Mouse (Mus musculus) brain, adult 10 weeks (tissue): Measurements from ENCODE around the gene Mpz. TPM values are rescaled to one million over a fixed set of nuclear protein-coding genes. Genes with fewer than 3 reads are reported as not detected.

ENCODE experiments used
- polyA plus RNA-seq: library from polyadenylated mRNA; stranded (reverse); fragments of 350-450 nt; fragmentation: Illumina TruSeq; extraction: RNeasy Lipid Tissue Mini Kit (QIAGEN cat#74804); gene quantifications from one replicate; pipeline ENCODE4 v1.2.3, GENCODE M21; 2015; ENCODE audit warnings: low read depth, low replicate concordance

Gene Mpz
- not detected for polyA plus RNA-seq

GRCm38 (mm10) chr1:171149974-171150760 is at the start of gene Mpz, which contains the start of gene Sdhc:
Gene Mpz, plus strand, starts transcription at chr1:171150711.
Gene Sdhc, minus strand, starts transcription at chr1:171150603.

GRCm38 (mm10) chr1:171113873-171114299 is 36.6 kb upstream of the Mpz start, which contains the start of gene Cfap126:
Gene Cfap126, plus strand, starts transcription at chr1:171113918.

GRCm38 (mm10) chr1:171195887-171196397 is 45.4 kb downstream of the Mpz start, which contains the start of gene Pcp4l1:
Gene Pcp4l1, minus strand, starts transcription at chr1:171196268.

Other genes with a start within 250 kb of the Mpz start
- 0.37 TPM for gene Fcrlb, start 237.8 kb upstream of the Mpz start, polyA plus RNA-seq
- gene Fcrla, start 223.1 kb upstream of the Mpz start, polyA plus RNA-seq = not detected
- 5.2 TPM for gene Fcgr2b, start 174.2 kb upstream of the Mpz start, polyA plus RNA-seq
- gene Fcgr4, start 131.8 kb upstream of the Mpz start, polyA plus RNA-seq = 0.74 TPM
- gene Fcgr3, start 85.8 kb upstream of the Mpz start, polyA plus RNA-seq = 32.3 TPM
- 5.5 TPM for gene Cfap126, start 36.8 kb upstream of the Mpz start, polyA plus RNA-seq
- 136 TPM for gene Sdhc, start 108 bp upstream of the Mpz start, polyA plus RNA-seq
- 282 TPM for gene Pcp4l1, start 45.6 kb downstream of the Mpz start, polyA plus RNA-seq
- 0.48 TPM for gene Nr1i3, start 63.3 kb downstream of the Mpz start, polyA plus RNA-seq
- gene Tomm40l, start 71.8 kb downstream of the Mpz start, polyA plus RNA-seq = 118 TPM
- 6.9 TPM for gene Apoa2, start 74.3 kb downstream of the Mpz start, polyA plus RNA-seq
- gene Fcer1g, start 83.7 kb downstream of the Mpz start, polyA plus RNA-seq = 35.4 TPM
- 15.3 TPM for gene Adamts4, start 99.7 kb downstream of the Mpz start, polyA plus RNA-seq
- 322 TPM for gene Ndufs2, start 100.7 kb downstream of the Mpz start, polyA plus RNA-seq
- gene B4galt3, start 119.6 kb downstream of the Mpz start, polyA plus RNA-seq = 44.0 TPM
- 35.3 TPM for gene Ppox, start 130.5 kb downstream of the Mpz start, polyA plus RNA-seq
- gene Usp21, start 137.3 kb downstream of the Mpz start, polyA plus RNA-seq = 47.5 TPM
- gene Ufc1, start 144.3 kb downstream of the Mpz start, polyA plus RNA-seq = 187 TPM
- 42.7 TPM for gene Dedd, start 178.4 kb downstream of the Mpz start, polyA plus RNA-seq
- 59.9 TPM for gene Nit1, start 194.9 kb downstream of the Mpz start, polyA plus RNA-seq
- 221 TPM for gene Pfdn2, start 195.0 kb downstream of the Mpz start, polyA plus RNA-seq
- gene Klhdc9, start 210.1 kb downstream of the Mpz start, polyA plus RNA-seq = 5.8 TPM
- 4.8 TPM for gene Nectin4, start 219.4 kb downstream of the Mpz start, polyA plus RNA-seq
- 2.2 TPM for gene Arhgap30, start 238.2 kb downstream of the Mpz start, polyA plus RNA-seq